Mouse (Mus musculus) hindbrain, embryonic 12.5 days (tissue): ENCODE measurements around the gene Gm20388. TPM values are rescaled to one million over a fixed set of nuclear protein-coding genes. Genes with fewer than 3 reads are reported as not detected.

Experiments used
- ATAC-seq: fragments of 200-750 bp; cut with Nextera tagmentation; 2 replicates; pipeline ENCODE4 v1.8.0; 2017; ENCODE audit warnings: moderate TSS enrichment; ENCODE audit not compliant: low FRiP score
- H3K27ac ChIP-seq: fragments of 300-500 bp; sonication (generic); 2 replicates; pipeline ENCODE4 v1.5.1; 2016; ENCODE audit warnings: mild to moderate bottlenecking
- H3K27me3 ChIP-seq: fragments of 300-500 bp; sonication (generic); 2 replicates; pipeline ENCODE4 v1.6.1; 2016; ENCODE audit warnings: mild to moderate bottlenecking
- H3K36me3 ChIP-seq: fragments of 300-500 bp; sonication (generic); 2 replicates; pipeline ENCODE4 v1.6.1; 2016; ENCODE audit warnings: mild to moderate bottlenecking
- H3K4me1 ChIP-seq: fragments of 300-500 bp; sonication (generic); 2 replicates; pipeline ENCODE4 v1.6.1; 2016
- H3K4me2 ChIP-seq: fragments of 300-500 bp; sonication (generic); replicated peaks from 2 replicates; pipeline ENCODE4 v1.6.1; 2016; ENCODE audit warnings: mild to moderate bottlenecking
- H3K4me3 ChIP-seq: fragments of 300-500 bp; sonication (generic); 2 replicates; pipeline ENCODE4 v1.5.1; 2016; ENCODE audit warnings: mild to moderate bottlenecking
- H3K9ac ChIP-seq: fragments of 300-500 bp; sonication (generic); 2 replicates; pipeline ENCODE4 v1.6.1; 2016; ENCODE audit warnings: mild to moderate bottlenecking, moderate library complexity
- H3K9me3 ChIP-seq: fragments of 300-500 bp; sonication (generic); replicated peaks from 2 replicates; pipeline ENCODE4 v1.6.1; 2016; ENCODE audit warnings: mild to moderate bottlenecking
- WGBS: fragments of 180-500 bp; shearing (Covaris S2); methylation state at CpG from one replicate; pipeline ENCODE4 v1.1.7; 2016; 5-methylcytosine and 5-hydroxymethylcytosine counted together
- polyA plus RNA-seq: library from polyadenylated mRNA; unstranded; fragments of >200 nt; fragmentation: Nextera tagmentation; extraction: Ambion mirVana; gene quantifications from 2 replicates; pipeline ENCODE4 v1.2.1, GENCODE M21; 2016

The Gm20388 gene
- polyA plus RNA-seq, 1 experiment from 2014 or later = not detected

DNA sequence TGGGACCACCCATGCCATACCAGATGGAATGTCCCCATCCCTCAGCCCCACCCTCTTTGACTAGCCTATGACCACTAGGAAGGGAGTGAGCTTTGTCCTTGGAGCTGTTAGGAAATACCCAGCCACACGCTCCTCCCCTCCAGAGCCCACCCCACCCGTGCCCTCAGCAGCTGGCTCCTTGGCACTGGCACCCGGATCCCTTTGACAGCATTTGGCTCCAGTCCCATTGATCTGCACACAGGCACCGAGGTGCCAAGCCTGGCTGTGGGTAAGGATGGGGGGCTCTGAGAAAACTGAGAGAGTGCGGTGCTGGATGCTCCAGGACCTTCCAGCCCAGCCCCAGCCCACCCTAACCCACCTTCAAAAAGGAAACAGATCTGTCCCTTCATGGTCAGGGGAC is 2840.7 kb downstream of the Gm20388 start:
- H3K36me3 ChIP-seq = no peaks in the 10 kb centered on the region
- no peak overlapping the region for H3K9ac ChIP-seq
- 83% methylated on average over 5 of the region's 5 CpGs for WGBS
- H3K27me3 ChIP-seq = peaks cover 18% of the 10 kb centered on the region; the same call in 1 of the 2 replicates
- no peak overlapping the region for H3K27ac ChIP-seq
- no peak overlapping the region for H3K4me2 ChIP-seq
- no peak for ATAC-seq
- no peak overlapping the region for H3K4me3 ChIP-seq
- H3K9me3 ChIP-seq = no peaks in the 10 kb centered on the region
- peaks cover 27% of the 10 kb centered on the region for H3K4me1 ChIP-seq

DNA sequence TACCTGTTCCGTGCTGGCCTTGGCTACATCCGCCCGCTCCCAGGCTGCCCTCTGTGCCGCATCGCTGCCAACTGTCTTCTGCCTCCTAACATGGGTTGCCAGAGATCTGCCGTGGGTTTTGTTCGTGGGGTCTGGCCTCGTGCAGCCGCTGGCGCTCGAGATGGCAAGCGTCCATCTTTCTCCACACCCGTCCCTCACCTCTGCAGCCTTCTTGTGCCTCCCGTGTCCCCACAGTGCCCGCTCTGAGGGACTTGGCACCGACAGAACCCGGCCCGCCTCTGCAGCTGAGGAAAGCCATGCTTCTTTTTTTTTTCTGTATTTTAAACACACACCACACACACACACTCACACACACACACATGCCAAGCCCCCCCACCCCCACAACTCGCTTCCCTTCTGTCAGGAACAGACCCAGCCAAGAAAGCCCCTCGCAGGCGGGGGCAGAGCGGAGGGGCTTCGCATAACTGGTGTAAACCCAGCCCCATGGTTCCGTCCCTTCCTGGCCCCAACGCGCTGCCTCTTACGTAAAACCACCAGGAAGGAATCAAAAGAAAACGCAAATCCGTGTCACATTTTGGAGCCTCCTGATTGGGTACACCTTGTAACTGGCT is 2841.6 kb downstream of the Gm20388 start:
- Histone ChIP-seq H3K4me1 (peaks cover 19% of the 10 kb centered on the region), H3K9me3 (no peaks in the 10 kb centered on the region), H3K27me3 (peaks cover 14% of the 10 kb centered on the region), H3K4me2 (no peak overlapping the region), H3K4me3 (no peak overlapping the region), H3K36me3 (no peaks in the 10 kb centered on the region), H3K27ac (no peak overlapping the region), H3K9ac (no peak overlapping the region)
- ATAC-seq = no peak
- 88% methylated on average over 28 of the region's 29 CpGs for WGBS

DNA sequence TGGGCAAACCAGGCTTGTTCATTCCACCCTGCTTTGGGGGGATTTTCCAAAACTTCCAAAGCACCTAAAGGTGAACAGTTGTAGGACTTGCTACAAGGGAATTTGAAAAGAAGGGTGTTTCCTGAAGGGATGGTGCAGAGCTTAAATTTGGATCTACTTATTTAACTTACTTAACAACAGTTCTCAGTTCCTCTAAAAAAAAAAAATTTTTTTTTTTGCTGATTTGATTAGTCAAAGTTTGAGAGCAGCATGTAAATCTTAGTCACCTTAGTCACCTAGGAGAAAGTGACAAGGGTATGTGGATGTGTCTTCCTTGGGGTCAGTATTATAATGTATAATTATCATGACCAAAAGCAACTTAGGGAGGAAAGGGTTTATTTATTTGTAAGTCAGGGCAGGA is 2848.0 kb downstream of the Gm20388 start:
- Histone ChIP-seq H3K9ac (no peak overlapping the region), H3K4me2 (no peak overlapping the region), H3K36me3 (no peaks in the 10 kb centered on the region), H3K4me3 (no peak overlapping the region), H3K4me1 (peaks cover 6% of the 10 kb centered on the region), H3K27me3 (peaks cover 11% of the 10 kb centered on the region), H3K9me3 (no peaks in the 10 kb centered on the region), H3K27ac (no peak overlapping the region)
- no peak for ATAC-seq

DNA sequence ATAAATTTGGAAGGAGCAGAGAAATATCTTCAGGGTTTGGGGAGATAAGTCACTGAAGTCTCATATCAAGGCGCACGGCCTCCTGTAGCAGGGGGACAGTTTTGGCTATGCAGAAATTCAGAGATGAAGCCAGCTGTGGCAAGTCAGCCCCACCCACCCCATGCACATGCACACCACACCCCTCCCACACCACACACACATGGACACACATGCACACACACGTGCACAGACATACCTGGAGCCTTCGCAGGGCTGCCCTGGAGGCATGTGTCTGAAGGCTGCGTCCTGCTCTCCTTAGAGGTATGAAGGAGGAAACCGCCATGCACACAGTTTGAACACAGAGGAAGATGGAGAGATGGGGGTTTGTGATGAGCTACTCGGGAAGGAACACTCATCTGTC is 2849.5 kb downstream of the Gm20388 start:
- WGBS = 75% methylated on average over 7 of the region's 7 CpGs
- Histone ChIP-seq H3K9me3 (no peaks in the 10 kb centered on the region), H3K27ac (no peak overlapping the region)

DNA sequence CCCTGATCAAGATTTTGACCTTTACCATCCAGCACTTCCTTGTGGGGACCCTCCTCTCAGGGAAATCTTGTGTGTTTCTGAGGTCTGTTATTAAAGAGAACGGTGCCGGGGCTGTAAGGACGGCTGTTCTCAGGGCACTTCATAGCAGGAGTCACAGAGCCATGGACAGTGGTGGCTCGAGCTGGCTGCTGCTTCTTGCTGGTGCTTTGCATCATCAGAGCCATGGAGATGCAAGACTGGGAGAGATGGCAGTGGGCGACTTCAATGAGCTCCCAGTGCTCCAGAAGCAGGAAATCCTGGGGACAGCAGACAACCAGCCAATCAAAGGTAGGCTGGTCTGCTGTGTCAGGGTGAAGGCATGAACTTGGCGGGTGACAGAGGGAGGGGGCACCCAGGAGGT is 2850.5 kb downstream of the Gm20388 start:
- no peaks in the 10 kb centered on the region for H3K36me3 ChIP-seq
- no peak overlapping the region for H3K27ac ChIP-seq
- no peak overlapping the region for H3K9ac ChIP-seq
- no peaks in the 10 kb centered on the region for H3K9me3 ChIP-seq
- peaks cover 9% of the 10 kb centered on the region for H3K27me3 ChIP-seq
- peaks cover 6% of the 10 kb centered on the region for H3K4me1 ChIP-seq
- ATAC-seq = no peak
- no peak overlapping the region for H3K4me3 ChIP-seq
- 73% methylated on average over 6 of the region's 6 CpGs for WGBS
- H3K4me2 ChIP-seq = no peak overlapping the region

More for the DNA sequence above, 2849.5 kb downstream of the Gm20388 start:
- no peak for ATAC-seq
- Histone ChIP-seq H3K36me3 (no peaks in the 10 kb centered on the region), H3K4me1 (peaks cover 6% of the 10 kb centered on the region), H3K27me3 (peaks cover 11% of the 10 kb centered on the region), H3K4me3 (no peak overlapping the region), H3K4me2 (no peak overlapping the region), H3K9ac (no peak overlapping the region)

DNA sequence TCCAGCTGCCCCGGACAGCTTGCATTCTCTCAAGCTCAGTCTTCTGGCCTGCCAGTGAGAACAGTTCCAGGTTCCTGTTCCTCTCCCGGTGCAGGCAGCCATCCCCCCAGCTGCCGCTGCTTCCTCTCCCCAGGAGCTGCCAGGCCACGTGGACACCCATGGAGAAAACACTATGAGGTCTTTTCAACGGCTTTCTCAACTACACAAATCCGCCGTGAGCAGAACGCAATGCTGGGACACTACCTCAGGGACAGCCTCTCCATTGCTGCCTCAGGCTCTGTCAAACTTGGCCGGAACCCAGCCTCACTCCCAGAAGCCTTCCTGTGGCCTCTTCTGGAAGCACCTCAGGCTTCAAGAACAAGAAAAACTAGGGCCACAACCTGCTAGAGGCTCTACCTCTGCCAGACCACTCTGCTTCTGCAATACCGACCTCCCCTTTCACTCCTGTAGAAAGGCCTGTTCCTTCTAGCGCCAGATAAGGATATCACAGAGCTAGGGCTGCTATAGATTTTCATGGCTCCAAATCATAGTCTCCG is 2852.2 kb downstream of the Gm20388 start:
- 44% methylated on average over 12 of the region's 12 CpGs for WGBS

DNA sequence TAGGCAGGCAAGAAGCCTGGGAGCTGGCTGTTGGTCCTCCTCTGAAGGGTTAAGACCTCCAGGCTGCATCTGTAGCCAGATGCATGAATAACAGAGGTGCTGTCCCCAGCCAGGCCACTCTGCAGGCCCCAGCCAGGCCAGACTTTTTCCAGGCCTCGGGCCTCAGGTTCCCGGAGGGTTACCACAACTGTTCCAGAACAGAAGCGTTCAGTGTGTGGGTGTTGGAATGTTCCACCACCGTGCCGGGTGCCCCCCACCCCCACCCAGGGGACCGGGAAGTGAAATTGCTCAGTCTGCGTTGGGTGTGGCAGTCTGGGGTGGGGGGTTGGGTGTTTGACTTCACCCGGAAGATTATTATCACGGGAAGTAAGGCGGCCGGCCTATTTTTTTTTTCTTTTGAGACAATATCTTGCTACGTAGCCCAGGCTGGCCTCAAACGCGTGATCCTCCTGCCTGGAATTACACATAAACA is 2852.7 kb downstream of the Gm20388 start:
- H3K36me3 ChIP-seq = no peaks in the 10 kb centered on the region
- whole genome bisulfite sequencing = 84% methylated on average over 14 of the region's 14 CpGs
- H3K4me2 ChIP-seq = no peak overlapping the region
- no peak for ATAC-seq
- H3K9me3 ChIP-seq = no peaks in the 10 kb centered on the region
- no peak overlapping the region for H3K9ac ChIP-seq
- H3K4me3 ChIP-seq = no peak overlapping the region
- H3K27me3 ChIP-seq = peaks cover 11% of the 10 kb centered on the region; the same call in 1 of the 2 replicates
- H3K27ac ChIP-seq = no peak overlapping the region
- peaks cover 12% of the 10 kb centered on the region for H3K4me1 ChIP-seq

More for the DNA sequence above, 2852.2 kb downstream of the Gm20388 start:
- Histone ChIP-seq H3K4me3 (no peak overlapping the region), H3K4me2 (no peak overlapping the region), H3K9ac (no peak overlapping the region), H3K9me3 (no peaks in the 10 kb centered on the region), H3K4me1 (peaks cover 12% of the 10 kb centered on the region), H3K27me3 (peaks cover 13% of the 10 kb centered on the region; the same call in 1 of the 2 replicates), H3K36me3 (no peaks in the 10 kb centered on the region), H3K27ac (no peak overlapping the region)
- ATAC-seq = no peak

DNA sequence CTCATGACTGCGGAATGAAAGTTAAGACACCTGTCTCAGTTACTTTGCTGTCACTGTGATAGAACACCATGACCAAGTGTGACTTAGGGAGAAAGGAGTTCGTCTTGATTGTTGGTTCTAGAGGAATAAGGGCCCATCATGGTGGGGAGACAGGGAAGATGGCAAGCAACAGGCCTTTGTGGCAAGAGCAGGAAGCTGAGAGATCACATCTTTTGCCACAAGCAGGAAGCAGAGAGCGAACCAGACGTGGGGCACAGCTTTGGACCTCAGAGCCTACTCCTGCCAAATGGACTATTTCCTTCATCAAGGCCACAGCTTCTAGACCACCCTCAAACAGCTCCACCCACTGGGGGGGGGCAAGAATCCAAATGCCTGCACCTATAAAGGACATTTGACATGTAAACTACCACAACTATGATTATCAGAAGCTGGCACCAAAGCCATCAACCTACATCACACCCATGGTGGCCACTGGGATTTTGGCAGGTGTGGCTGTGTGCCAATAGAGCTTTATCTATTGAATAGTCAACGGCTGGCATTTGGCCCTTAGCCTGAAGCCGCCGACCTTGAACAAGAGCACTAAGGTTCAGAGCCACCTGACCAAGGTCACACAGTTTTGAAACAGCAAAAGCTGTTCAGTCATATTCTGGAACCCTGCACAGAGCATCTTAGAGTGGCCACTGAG is 2854.3 kb downstream of the Gm20388 start:
- H3K4me3 ChIP-seq = no peak overlapping the region
- ATAC-seq = no peak
- no peak overlapping the region for H3K4me2 ChIP-seq
- no peaks in the 10 kb centered on the region for H3K36me3 ChIP-seq
- 88% methylated on average over 7 of the region's 7 CpGs for WGBS
- no peak overlapping the region for H3K27ac ChIP-seq
- H3K27me3 ChIP-seq = peaks cover 11% of the 10 kb centered on the region; the same call in 1 of the 2 replicates
- no peaks in the 10 kb centered on the region for H3K9me3 ChIP-seq
- peaks cover 12% of the 10 kb centered on the region for H3K4me1 ChIP-seq
- no peak overlapping the region for H3K9ac ChIP-seq

DNA sequence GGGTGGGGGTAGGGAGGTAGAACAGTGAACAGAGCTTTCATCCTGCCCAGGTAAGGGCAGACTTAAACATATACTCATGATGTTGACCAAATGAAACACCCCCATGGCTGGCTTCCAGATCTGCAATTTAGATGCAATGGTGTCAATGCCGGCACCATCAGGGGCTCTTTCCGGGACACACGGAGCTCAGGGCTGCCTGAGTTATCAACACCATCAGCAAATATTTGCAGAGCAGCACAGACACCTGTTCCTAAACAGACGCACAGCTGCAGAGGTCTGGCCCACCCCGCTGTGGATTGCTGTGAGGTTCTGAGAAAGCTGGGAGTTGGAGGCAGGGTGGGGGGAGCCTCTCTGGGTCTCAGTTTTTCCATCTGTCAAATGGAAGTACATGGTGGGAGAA is 2855.5 kb downstream of the Gm20388 start:
- peaks cover 9% of the 10 kb centered on the region; the same call in 1 of the 2 replicates for H3K27me3 ChIP-seq
- no peak overlapping the region for H3K4me2 ChIP-seq
- no peak overlapping the region for H3K9ac ChIP-seq
- peaks cover 6% of the 10 kb centered on the region; the same call in 1 of the 2 replicates for H3K4me1 ChIP-seq
- H3K4me3 ChIP-seq = no peak overlapping the region
- ATAC-seq = no peak
- H3K36me3 ChIP-seq = no peaks in the 10 kb centered on the region
- 69% methylated on average over 5 of the region's 5 CpGs for WGBS
- no peaks in the 10 kb centered on the region for H3K9me3 ChIP-seq
- H3K27ac ChIP-seq = no peak overlapping the region

DNA sequence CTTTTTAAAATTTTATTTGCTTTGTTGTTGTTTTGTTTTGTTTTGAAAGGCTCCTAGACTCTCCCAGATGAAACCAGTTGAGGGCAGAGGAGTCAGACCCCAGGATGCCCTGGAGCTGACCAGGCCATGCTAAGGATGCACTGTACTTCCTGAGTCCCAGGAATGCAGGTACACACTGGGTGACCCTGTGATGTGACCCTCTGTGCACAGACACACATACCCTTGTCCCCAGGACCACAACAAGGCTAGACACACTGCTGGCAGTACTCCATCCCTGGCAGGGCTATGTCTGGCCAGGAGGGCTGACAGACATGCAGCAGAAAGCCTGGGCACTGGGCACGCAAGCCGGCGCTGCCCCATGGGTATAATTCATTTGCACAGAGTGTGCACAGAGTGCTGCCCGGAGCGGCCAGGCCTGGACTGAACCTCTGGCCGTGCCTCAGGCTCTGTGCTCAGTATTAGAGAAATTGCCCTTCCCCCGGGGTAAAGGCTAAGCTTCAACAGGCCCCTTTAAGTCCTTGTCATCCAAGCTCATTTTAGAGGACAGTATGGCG is 2856.1 kb downstream of the Gm20388 start:
- Histone ChIP-seq H3K4me3 (no peak overlapping the region), H3K27ac (no peak overlapping the region), H3K9ac (no peak overlapping the region), H3K4me2 (no peak overlapping the region), H3K27me3 (peaks cover 9% of the 10 kb centered on the region; the same call in 1 of the 2 replicates), H3K4me1 (peaks cover 6% of the 10 kb centered on the region; the same call in 1 of the 2 replicates), H3K9me3 (no peaks in the 10 kb centered on the region), H3K36me3 (no peaks in the 10 kb centered on the region)
- no peak for ATAC-seq
- 63% methylated on average over 8 of the region's 8 CpGs for WGBS

DNA sequence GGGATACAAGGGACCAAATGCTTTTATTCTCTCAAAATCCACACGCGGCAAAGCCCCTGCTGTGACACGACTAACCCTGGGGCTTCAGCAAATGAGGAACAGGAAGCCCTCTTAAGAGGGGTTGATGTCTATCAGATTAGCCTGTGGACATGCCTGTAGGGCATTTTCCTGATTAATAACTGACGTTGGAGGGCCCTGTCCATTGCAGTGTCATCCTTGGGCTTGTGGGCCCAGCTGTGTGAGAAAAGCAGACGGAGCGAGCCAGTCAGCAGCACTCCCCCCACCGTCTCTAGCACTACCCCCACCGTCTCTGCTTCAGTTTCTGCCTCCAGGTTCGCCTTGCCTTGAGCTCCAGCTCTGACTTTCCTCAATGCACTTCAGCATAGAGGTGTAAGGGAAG is 2856.6 kb downstream of the Gm20388 start:
- Histone ChIP-seq H3K27ac (no peak overlapping the region), H3K4me3 (no peak overlapping the region), H3K9ac (no peak overlapping the region), H3K36me3 (no peaks in the 10 kb centered on the region), H3K4me1 (peaks cover 6% of the 10 kb centered on the region; the same call in 1 of the 2 replicates), H3K27me3 (peaks cover 9% of the 10 kb centered on the region; the same call in 1 of the 2 replicates), H3K9me3 (no peaks in the 10 kb centered on the region), H3K4me2 (no peak overlapping the region)
- 46% methylated on average over 9 of the region's 9 CpGs for WGBS
- no peak for ATAC-seq

DNA sequence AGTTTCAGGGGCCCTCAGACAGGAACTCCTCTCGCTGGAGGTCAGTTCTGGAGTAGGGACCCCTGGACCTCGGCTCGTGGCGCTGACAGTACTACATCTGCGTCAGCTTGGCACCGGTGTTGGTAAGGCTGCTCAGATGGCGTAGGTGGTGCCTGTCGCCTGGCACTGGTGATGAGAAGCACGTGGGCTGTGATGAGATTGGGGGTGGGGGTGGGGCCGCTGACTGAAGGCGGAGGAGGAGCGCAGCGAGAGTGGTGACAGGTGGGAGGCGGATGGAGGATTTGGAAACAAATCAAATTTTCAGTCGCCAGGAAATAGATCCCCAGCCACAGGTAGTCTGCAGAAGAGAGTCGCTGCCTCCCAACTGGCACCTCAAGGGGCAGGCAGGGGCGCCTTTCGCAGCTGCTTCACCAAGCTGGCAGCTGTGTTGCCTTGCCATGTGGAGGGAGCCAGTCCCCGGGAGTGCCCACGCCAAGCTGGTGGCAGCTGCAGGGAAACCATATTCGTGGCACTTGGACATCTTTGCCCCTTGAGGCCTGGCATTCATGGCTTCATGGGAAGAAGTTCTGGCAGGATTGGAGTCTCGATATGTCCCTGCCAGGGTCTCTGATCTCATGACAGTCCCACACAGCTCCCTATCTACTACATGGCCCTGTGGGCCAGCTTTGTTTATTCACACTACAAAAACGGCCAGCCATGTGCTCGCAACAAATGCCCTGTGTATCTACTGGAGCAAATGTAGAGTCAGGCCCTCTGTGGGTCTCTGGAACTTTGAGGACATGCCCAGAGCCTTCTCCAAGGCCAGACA is 2858.8 kb downstream of the Gm20388 start:
- Histone ChIP-seq H3K27me3 (peaks cover 18% of the 10 kb centered on the region; the same call in 1 of the 2 replicates), H3K4me3 (no peak overlapping the region), H3K9me3 (no peaks in the 10 kb centered on the region), H3K4me1 (peaks cover 6% of the 10 kb centered on the region; the same call in 1 of the 2 replicates), H3K27ac (no peak overlapping the region), H3K9ac (no peak overlapping the region), H3K36me3 (no peaks in the 10 kb centered on the region), H3K4me2 (no peak overlapping the region)
- 70% methylated on average over 24 of the region's 24 CpGs for WGBS
- no peak for ATAC-seq
